Mouse (Mus musculus) stomach, postnatal 0 days (tissue): Measurements from ENCODE around the gene Ablim2.

Experiments
- CTCF ChIP-seq: IDR thresholded peaks from 2 replicates; pipeline ENCODE4 v1.5.1; 2016; ENCODE audit warnings: antibody characterized with exemption, low read depth, mild to moderate bottlenecking, moderate library complexity
- EP300 ChIP-seq: optimal IDR thresholded peaks from 2 replicates; pipeline ENCODE3; 2016; ENCODE audit warnings: antibody characterized with exemption

DNA sequence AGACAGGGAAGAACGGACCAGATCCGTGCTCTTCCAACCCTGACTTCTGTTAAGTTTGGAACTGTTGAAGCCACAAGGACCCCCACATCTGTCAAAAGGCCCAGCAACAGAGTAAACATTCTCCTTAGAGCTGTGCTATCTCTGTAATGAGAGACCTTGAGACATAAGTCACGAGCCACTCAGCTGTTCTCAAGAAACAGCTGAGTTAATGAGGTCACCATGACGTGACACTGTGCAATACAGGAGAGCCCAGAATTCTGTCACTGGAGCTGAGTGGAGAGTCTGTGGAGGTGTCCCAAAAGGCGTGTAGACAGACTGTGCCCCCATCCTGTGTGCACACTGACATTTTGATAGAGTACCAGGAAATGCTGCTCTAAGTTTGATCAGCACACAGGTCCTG lies 45.2 kb upstream of the Ablim2 start:
- TF ChIP-seq CTCF (no peak), EP300 (no peak)
